Mouse (Mus musculus) adrenal gland, postnatal 10 days (tissue): ENCODE measurements at regions not wholly inside any gene's neighbourhood (a gene's known extent, or its start where the extent isn't known, plus 50 kb on each side); places are given as distances from the start of the nearest gene placed in this dataset.
A peak's percentile ranks its signal among the peaks of the same experiment; 100 is the strongest.
"Not testable (repeated sequence)": the region's sequence is repeated elsewhere in the genome, so short reads cannot be mapped to it uniquely, and the experiment has no call there.

Source experiments
- DNase-seq: peaks from one replicate; pipeline ENCODE4 v3.0.0; 2021; ENCODE audit warnings: mixed read lengths

DNA sequence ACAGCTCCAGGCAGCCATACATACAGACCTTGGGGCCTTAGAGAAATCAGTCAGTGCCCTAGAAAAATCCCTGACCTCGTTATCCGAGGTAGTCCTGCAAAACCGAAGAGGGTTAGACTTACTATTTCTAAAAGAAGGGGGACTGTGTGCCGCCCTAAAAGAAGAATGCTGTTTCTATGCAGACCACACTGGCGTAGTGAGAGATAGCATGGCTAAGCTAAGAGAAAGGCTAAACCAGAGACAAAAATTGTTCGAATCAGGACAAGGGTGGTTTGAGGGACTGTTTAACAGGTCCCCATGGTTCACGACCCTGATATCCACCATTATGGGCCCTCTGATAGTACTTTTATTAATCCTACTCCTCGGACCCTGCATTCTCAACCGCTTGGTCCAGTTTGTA, 322.2 kb downstream of the Gm29866 start:
- DNase-seq = peak; percentile 0

- DNase-seq = not testable (repeated sequence)
These were observed 323.1 kb downstream of the Gm29866 start for GRCm38 (mm10) chrY:20670391-20670790.

GRCm38 (mm10) chrY:20665296-20665695, 328.2 kb downstream of the Gm29866 start:
- DNase-seq = peak; percentile 0
